Mouse (Mus musculus) fibroblast of lung, adult 2 months (primary cell): ENCODE results near the gene Igf2bp2.

ENCODE experiments used
- DNase-seq: peaks from one replicate; pipeline ENCODE4 v3.0.0-alpha.2; 2011; ENCODE audit warnings: low read depth

Igf2bp2 gene

GRCm38 (mm10) chr16:22039978-22040377 lies 123.1 kb downstream of the Igf2bp2 start:
- no peak for DNase-seq

- no peak for DNase-seq
Observed at GRCm38 (mm10) chr16:22038554-22038953, 124.5 kb downstream of the Igf2bp2 start.

GRCm38 (mm10) chr16:22027474-22027873 lies 135.6 kb downstream of the Igf2bp2 start:
- DNase-seq: no peak

GRCm38 (mm10) chr16:22022122-22022521 lies 141.0 kb downstream of the Igf2bp2 start:
- DNase-seq: no peak

GRCm38 (mm10) chr16:22015569-22015968 lies 147.5 kb downstream of the Igf2bp2 start:
- no peak for DNase-seq

GRCm38 (mm10) chr16:22009596-22009995 lies 153.5 kb downstream of the Igf2bp2 start:
- DNase-seq: no peak

GRCm38 (mm10) chr16:22009099-22009584 lies 154.0 kb downstream of the Igf2bp2 start, which contains the start of gene Senp2:
Senp2 (plus strand) TSS chr16:22009484.
- peak; percentile 99 for DNase-seq
